Mouse (Mus musculus) left cerebral cortex, adult 18-20 months (tissue): ENCODE results near the gene Tmem43. TPM values are rescaled to one million over a fixed set of nuclear protein-coding genes. Genes with fewer than 3 reads are reported as not detected.
"Not testable (repeated sequence)": the region's sequence is repeated elsewhere in the genome, so short reads cannot be mapped to it uniquely, and the experiment has no call there.

Experiments used
- DNase-seq, 2 experiments: peaks; one replicate each; pipeline ENCODE4 v3.0.0; 2021 to 2022; ENCODE audit warnings: low spot score in 2 of 2, mixed read lengths in 1 of 2
- long read RNA-seq, 2 experiments: library from polyadenylated mRNA; stranded (forward); transcript quantifications; one replicate each; pipeline ENCODE4 v2.0.0; 2021
- total RNA-seq, 2 experiments: library from RNA; stranded (reverse); gene quantifications; 2 replicates each; pipeline ENCODE4 v1.2.3; 2021

Tmem43 gene
- 10 to 100 TPM; 29.4 to 30.8 TPM for total RNA-seq
- long read RNA-seq, experiment 1, transcript Tmem43-201 (12 exons, 2,903 nt), result major isoform, 18 of 23 reads
- long read RNA-seq, experiment 1, partial matches to known transcripts, result 5 of 23 reads
- long read RNA-seq, experiment 1, other reads (novel, unspliced or antisense), result 0 of 23 reads
- long read RNA-seq, experiment 2, transcript Tmem43-201 (12 exons, 2,903 nt), result major isoform, 15 of 18 reads
- long read RNA-seq, experiment 2, partial matches to known transcripts, result 3 of 18 reads
- long read RNA-seq, experiment 2, other reads (novel, unspliced or antisense), result 0 of 18 reads

- peak; percentile 98 to 100 for DNase-seq
Observed at GRCm38 (mm10) chr6:91472868-91473804, at the start of gene Tmem43, which contains the start of gene Chchd4. TSS of gene Tmem43 (plus strand) at chr6:91473703. TSS of gene Chchd4 (minus strand) at chr6:91473546.

- no peak for DNase-seq
Observed at GRCm38 (mm10) chr6:91424151-91424550, 49.4 kb upstream of the Tmem43 start.

DNA sequence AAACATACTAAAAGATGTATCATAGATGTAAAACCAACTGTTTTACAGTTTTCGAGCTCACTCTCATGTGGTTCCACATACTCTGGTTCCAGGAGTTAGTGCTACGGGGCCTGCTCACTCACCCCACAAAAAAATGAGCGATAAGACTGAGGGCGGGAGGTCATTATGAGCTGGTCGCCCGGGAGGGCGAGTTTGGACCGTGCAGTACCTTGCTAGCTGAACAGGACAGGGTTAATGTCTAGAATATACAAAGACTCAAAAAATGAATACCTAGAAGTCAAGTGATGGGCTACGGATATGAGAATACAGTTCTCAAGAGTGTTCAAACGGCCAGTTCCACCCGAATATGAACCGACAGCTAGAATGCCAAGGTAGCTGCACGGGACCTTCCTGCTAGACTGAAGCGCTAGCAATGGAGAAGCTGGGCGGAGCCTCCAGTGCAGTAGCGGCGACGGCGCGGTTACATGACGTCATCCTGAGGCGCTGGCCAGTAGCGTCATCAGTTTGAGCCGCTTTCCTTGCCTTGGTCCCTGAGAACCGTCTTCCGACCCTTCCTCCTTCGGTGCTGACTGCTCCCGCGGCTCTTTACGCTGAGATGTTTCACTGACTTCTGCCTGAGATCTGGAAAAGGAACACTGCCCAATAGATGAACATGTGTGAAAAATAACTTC, 32.9 kb upstream of the Tmem43 start:
- DNase-seq, result peak; percentile 98

GRCm38 (mm10) chr6:91441145-91441662, 32.3 kb upstream of the Tmem43 start:
- no peak for DNase-seq

- DNase-seq, result no peak
Observed at GRCm38 (mm10) chr6:91445316-91445715, 28.2 kb upstream of the Tmem43 start.

DNA sequence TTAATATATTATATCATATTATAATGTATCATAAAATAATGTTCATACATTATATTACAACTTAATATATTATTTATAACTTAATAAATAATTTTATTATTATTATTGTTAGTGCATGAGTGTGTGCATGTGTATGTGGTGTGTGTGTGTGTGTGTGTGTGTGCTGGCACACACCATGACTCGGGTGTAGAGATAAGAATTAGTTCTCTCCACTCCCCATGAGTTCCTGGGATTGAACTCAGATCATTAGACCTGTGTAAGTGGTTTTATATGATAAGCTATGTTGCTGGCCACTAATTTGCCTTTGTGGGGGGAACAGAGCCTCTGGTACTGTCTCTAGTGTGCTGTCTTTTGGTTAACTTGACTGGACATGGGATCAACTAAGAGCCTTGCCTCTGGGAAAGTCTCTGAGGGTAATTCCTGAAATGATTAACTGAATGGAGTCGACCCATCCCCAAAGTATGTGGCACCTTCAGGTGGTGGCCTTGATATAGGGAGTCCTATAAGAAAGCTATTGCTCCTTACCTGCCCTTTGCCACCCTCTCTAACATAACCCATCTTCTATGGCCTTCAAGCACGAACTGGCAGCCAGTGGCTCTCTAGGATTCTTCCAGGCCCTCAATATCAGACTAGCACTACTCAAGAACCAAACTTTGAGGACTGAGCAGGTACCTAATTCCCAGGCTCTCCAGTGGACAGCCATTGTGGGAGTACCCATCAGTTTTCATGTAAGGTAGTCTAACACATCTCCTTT, 23.9 kb upstream of the Tmem43 start:
- no peak for DNase-seq

- DNase-seq, result no peak
Observed at GRCm38 (mm10) chr6:91452056-91452455, 21.4 kb upstream of the Tmem43 start.

DNA sequence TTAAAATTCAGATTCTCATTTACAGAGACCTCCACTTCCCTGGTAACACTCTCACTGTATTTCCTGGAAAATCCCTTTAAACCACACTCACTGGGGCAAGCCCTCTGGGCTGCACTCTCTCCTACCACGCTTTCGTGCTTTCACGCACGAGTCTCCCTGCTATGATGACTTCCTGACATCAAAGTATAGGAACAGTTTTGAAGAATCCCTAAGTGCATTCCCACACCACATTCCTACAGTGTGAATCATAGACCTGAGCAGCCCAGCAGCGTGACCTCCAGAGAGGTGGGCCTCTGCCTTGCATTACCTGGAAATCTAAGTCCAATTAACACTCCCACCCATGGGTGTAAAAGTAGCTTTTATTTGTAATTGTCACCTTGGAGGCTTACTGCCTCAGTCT, 19.0 kb upstream of the Tmem43 start:
- no peak for DNase-seq

- no peak for DNase-seq
Observed at GRCm38 (mm10) chr6:91459471-91459870, 14.0 kb upstream of the Tmem43 start.

DNA sequence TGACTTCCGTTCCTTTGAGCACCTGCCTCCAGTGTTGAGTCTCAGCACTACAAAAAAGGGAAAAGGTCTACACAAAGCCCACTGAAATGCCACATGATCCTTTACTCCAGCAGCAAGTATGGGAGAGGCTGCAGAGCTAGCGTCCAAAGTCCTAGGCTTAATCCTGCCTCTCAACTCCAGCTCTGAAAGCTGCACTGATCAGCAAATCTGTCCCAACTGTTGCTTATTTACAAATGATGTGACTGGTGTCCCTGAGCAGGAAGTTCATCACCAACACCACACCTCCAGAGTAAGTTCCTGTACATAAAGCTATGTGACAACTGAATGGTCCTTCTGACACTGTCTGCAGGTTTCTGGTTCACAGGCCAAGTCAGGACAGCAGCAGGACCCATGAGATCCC, 7.7 kb upstream of the Tmem43 start:
- DNase-seq, result no peak

DNA sequence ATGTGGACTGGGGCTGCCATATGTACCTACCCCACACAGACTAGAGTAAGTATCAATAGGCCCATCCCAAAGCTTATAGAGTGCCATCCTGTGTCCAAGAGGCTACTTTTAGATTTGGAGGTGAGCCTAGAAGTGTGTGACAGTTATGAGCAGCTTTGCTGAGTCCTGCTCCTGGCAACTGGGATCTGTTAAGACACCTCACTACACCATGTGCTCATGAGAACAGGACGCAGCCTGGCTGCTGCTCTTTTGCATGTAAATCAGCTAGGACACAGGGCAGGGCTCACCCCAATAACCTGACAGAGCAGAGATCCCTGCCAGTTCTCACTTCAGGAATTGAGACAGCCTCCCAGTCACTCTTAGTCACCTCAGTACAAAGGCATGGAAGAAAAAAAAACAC, 6.4 kb upstream of the Tmem43 start:
- DNase-seq, result no peak

GRCm38 (mm10) chr6:91470712-91471111, 2.8 kb upstream of the Tmem43 start:
- no peak for DNase-seq

DNA sequence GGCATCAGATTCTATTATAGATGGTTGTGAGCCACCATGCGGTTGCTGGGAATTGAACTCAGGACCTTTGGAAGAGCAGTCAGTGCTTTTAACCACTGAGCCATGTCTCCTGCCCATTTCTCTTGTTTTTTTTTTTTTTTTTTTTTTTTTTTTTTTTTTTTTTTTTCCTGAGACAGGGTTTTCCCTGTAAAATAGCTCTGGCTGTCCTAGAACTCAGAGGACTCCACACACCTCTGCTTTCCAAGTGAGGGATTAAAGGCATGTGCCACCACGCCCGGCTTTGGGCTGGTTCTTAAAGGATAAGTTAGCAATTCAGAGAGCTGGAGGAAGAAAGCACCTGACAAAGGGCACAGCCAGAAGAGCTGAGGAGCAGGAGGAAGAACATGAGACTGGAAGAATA, 2.1 kb upstream of the Tmem43 start:
- DNase-seq, result not testable (repeated sequence)

- no peak for DNase-seq
Observed at GRCm38 (mm10) chr6:91472319-91472718, 1.2 kb upstream of the Tmem43 start.

DNA sequence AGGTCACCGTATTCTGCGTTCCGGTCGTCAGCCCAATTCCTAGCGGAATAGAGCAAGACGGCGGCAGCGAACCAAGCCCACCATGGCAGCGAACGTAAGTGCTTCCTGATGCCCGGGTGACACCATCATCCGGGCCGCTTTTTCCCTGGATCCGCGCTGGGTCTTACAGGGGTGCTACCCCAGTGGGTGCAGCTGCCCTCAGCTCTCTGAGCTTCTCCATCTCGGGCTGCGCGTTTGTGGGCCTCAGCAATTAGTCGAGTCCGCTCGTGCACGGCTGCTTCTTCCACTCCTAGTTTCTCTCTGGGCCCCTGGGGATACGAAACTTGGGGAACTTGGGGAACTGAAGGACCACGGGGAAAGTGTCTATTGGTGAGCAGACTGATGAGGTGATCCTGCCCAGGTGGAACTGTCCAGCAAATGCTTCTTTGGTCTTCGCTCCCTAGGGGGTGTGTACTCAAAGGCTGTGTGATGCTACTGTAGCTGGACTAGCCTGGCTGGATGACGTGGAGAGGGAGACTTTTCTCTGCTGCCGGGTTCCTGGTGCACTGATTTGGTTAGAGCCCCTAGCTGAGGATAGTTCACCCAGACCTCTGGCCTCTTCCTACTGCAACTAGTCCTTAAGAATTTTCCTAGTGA, 420 bp downstream of the Tmem43 start:
- DNase-seq, result no peak

DNA sequence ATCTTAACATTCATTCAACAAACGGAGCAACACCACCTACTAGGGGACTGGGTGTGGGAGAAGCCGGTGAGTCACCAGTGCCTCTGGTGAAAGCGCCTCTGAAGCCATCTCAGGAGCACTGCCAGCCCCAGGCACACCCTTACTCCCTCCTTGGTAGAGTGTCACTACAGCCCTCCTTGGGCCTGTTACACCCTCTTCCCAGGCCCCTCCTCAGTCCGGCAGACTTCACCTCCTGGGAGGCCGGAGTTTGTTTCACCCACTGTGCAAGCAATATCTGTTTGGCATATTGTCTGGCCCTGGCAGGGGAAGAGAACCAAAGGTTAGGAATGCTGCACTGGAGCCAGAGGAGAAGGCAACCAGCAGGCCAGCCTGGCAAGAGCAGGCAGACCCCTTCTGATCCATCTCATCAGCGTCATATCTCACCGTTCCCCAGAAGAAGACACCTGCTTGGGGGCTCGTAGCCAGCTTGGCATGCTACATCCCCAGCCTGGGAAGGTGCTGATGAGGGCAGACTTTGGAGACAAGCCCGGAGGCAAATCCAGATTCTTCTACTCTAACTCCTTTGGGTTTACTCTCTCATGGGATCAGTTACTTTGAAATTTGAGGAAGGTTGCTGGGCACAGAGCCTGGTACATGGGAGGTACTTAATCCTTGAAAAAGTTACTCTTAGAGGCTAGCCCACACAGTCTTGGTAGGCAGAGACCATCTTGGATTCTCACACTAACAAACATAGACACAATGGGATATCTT, 1.1 kb downstream of the Tmem43 start:
- DNase-seq, result peak; percentile 24 to 47

DNA sequence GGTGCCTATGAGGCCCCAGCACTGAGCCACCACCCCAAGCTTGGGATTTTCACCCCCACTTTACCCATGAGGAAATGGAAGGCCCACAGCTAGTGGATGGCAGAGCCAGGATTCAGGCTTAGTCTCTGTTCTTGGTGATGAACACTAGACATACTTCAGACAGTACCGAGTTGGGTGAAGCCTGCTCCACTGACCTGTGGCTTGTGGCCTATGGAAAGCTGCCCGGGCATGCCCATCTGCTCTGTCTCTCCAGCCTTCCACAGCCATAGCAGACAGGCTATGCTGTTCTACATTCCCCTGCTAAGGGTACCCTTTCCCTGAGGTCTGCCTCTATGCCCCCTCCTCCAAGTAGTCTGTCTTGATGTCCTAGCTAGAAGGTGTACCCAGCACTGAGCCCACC, 3.0 kb downstream of the Tmem43 start:
- no peak for DNase-seq

- no peak for DNase-seq
Observed at GRCm38 (mm10) chr6:91483371-91483770, 9.9 kb downstream of the Tmem43 start.

GRCm38 (mm10) chr6:91486736-91487453, 13.4 kb downstream of the Tmem43 start:
- no peak for DNase-seq
